9 mouse cellular contexts compared by ENCODE assay signal in the genomic region with DNA sequence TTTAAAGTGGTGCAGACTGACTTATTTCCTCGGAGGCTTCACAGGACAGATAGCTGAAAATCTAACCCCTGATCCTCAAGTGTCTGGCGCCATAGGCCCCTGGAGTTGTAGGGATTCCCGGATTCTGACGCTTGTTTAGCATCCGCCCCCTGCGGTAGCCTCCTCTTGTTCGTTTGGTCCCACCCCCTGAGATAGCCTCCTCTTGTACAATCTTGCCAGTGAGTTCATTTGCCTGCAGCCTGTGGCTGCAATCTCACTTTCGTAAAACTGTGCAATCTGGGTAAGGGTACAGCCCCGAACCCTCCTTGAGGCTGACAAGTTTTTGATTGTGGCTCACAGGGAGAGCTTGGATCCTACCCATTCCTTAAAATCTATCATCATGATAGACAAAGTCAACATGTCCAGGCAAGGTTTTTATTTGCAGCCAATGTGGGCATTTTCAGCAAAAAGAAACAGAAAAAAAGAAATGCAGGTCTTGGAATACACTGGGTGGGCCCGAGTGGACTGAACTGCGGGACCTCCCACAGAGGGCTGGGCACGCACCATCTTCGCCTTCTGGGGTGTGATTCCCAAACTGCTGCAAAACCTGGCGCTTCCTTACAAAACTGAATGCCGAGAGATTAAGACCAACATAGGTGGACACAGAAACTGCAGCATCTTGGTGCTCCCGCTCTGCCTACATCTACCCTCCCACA. TPM values are rescaled to one million over a fixed set of nuclear protein-coding genes. Genes with fewer than 3 reads are reported as not detected.
A peak's percentile ranks its signal among the peaks of the same experiment; 100 is the strongest.
DNase-seq lines count a peak whose midpoint lies in the region; ATAC-seq and TF ChIP-seq lines count a peak whose summit lies in the region.
"Had no signal": no experiment of that assay in that cellular context is flagged by ENCODE, and none has a peak within 500 bp of the region (broad histone marks: within the 10 kb centered on the region; RNA-seq: fewer than 3 reads in every experiment).

No protein-coding gene starts in this region.

- H3K27me3 ChIP-seq in intestine, postnatal 0 days (replicated peaks; ENCODE audit: control insufficient read depth, insufficient read depth, low read length) = no peaks in the 10 kb centered on the region
- no peaks in the 10 kb centered on the region for H3K27me3 ChIP-seq in neural tube, embryonic 13.5 days

- DNase-seq in layer of hippocampus, adult 2 months (ENCODE audit: low spot score in 2 of 2) = peak in 1 of 2 experiments; percentile 13
- no peak for DNase-seq in layer of hippocampus, postnatal 14 days (ENCODE audit: low spot score in 2 of 2)
- DNase-seq in frontal cortex, postnatal 36 days (ENCODE audit: low spot score in 2 of 2) = no peak
- DNase-seq in left cerebral cortex, adult 11 months (ENCODE audit: low spot score) = no peak

- H3K4me1 ChIP-seq in embryonic fibroblast, embryonic 13.5 days (ENCODE audit: control insufficient read depth, insufficient read depth, low read length) = peaks cover 3% of the 10 kb centered on the region; the same call in 1 of the 2 replicates
- peaks cover 12% of the 10 kb centered on the region for H3K4me1 ChIP-seq in intestine, postnatal 0 days (replicated peaks; ENCODE audit: control insufficient read depth, insufficient read depth, low read length)
- H3K4me1 ChIP-seq in neural tube, embryonic 13.5 days (replicated peaks) = peaks cover 50% of the 10 kb centered on the region

- H3K9ac ChIP-seq in intestine, postnatal 0 days (ENCODE audit: low read depth, low read length) = no peak overlapping the region
- H3K9ac ChIP-seq in neural tube, embryonic 13.5 days = peak overlapping the region; percentile 90

- 54% methylated on average over 16 of the region's 16 CpGs for WGBS in intestine, postnatal 0 days
- 38% methylated on average over 16 of the region's 16 CpGs for WGBS in neural tube, embryonic 13.5 days

- H3K9me3 ChIP-seq in intestine, postnatal 0 days (ENCODE audit: control insufficient read depth) = no peaks in the 10 kb centered on the region
- H3K9me3 ChIP-seq in neural tube, embryonic 13.5 days = no peaks in the 10 kb centered on the region

- peak overlapping the region; percentile 98 for H3K27ac ChIP-seq in layer of hippocampus, adult 2 months
- H3K27ac ChIP-seq in embryonic fibroblast, embryonic 13.5 days (ENCODE audit: insufficient read depth, low read length) = peak overlapping the region; percentile 88; the same call in 1 of the 2 replicates
- no peak overlapping the region for H3K27ac ChIP-seq in intestine, postnatal 0 days (ENCODE audit: low read depth, low read length)
- peak overlapping the region; percentile 99 for H3K27ac ChIP-seq in neural tube, embryonic 13.5 days (replicated peaks)

- TF ChIP-seq CTCF in layer of hippocampus, adult 2 months (conservative IDR thresholded peaks at IDR 0.05) = no peak
- no peak for TF ChIP-seq CTCF in embryonic fibroblast, embryonic 13.5 days (IDR thresholded peaks at IDR 0.05; ENCODE audit: borderline replicate concordance, insufficient read depth, low read length)
- TF ChIP-seq CTCF in intestine, postnatal 0 days (IDR thresholded peaks at IDR 0.05; ENCODE audit: low read depth) = no peak

- H3K4me2 ChIP-seq in intestine, postnatal 0 days (replicated peaks; ENCODE audit: low read depth) = peak overlapping the region; percentile 83; the same call in 1 of the 2 replicates
- H3K4me2 ChIP-seq in neural tube, embryonic 13.5 days = peak overlapping the region; percentile 92

- TF ChIP-seq POLR2A in embryonic fibroblast, embryonic 13.5 days (IDR thresholded peaks at IDR 0.05; ENCODE audit: low read depth, low read length) = no peak; the same call in 1 of the 2 replicates

- ATAC-seq in intestine, postnatal 0 days = no peak
- ATAC-seq in neural tube, embryonic 13.5 days (ENCODE audit: low read depth) = no peak
- ATAC-seq in erythroid progenitor cell, adult 5-6 weeks (replicated peaks; ENCODE audit: low FRiP score, poor library complexity, severe bottlenecking) = no peak

- no peaks in the 10 kb centered on the region for H3K36me3 ChIP-seq in intestine, postnatal 0 days (ENCODE audit: control insufficient read depth, insufficient read depth)
- H3K36me3 ChIP-seq in neural tube, embryonic 13.5 days = no peaks in the 10 kb centered on the region

- peak overlapping the region; percentile 14; the same call in 1 of the 2 replicates for H3K4me3 ChIP-seq in layer of hippocampus, adult 2 months
- H3K4me3 ChIP-seq in embryonic fibroblast, embryonic 13.5 days (ENCODE audit: insufficient read depth, low read length) = no peak overlapping the region
- H3K4me3 ChIP-seq in intestine, postnatal 0 days (ENCODE audit: low read depth, low read length) = no peak overlapping the region
- peak overlapping the region; percentile 51 for H3K4me3 ChIP-seq in neural tube, embryonic 13.5 days

RNA-seq across cellular contexts. Expression of a gene that starts 33.5 kb away (rescaled TPM):
- 1,000 to 10,000 TPM; 1,285 to 1,295 TPM for total RNA-seq in layer of hippocampus, adult 2 months (2021)
- 1,000 to 10,000 TPM; 1,835 to 1,925 TPM for total RNA-seq in layer of hippocampus, postnatal 14 days (2021)
- 5,586 and 6,404 TPM in 2 replicates for polyA plus RNA-seq in embryonic fibroblast, embryonic 13.5 days (2011; ENCODE audit: insufficient read length, low read depth, missing spikeins)
- polyA plus RNA-seq in intestine, postnatal 0 days (2015; fragmentation: Nextera tagmentation; extraction: Ambion mirVana) = 1,513 and 1,605 TPM in 2 replicates
- 3,932 and 3,979 TPM in 2 replicates for polyA plus RNA-seq in neural tube, embryonic 13.5 days (2015; fragmentation: Nextera tagmentation; extraction: Ambion mirVana)
- total RNA-seq in erythroid progenitor cell, adult 5-6 weeks (2015; ENCODE audit: low replicate concordance) = 531 and 597 TPM in 2 replicates
- total RNA-seq in erythroid progenitor cell, adult 5-6 weeks (2017; ENCODE audit: low replicate concordance) = 282 and 330 TPM in 2 replicates

RNA-seq across cellular contexts. Expression of a gene that starts 46.5 kb away (rescaled TPM):
- total RNA-seq in layer of hippocampus, adult 2 months (2021) = 1 to 10 TPM in 1 of 2 experiments, under 1 TPM in 1; 0.69 to 1.1 TPM
- total RNA-seq in layer of hippocampus, postnatal 14 days (2021) = under 1 TPM; 0.48 to 0.67 TPM
- polyA plus RNA-seq in embryonic fibroblast, embryonic 13.5 days (2011; ENCODE audit: insufficient read length, low read depth, missing spikeins) = not detected in 2 replicates
- polyA plus RNA-seq in intestine, postnatal 0 days (2015; fragmentation: Nextera tagmentation; extraction: Ambion mirVana) = 0.14 and 0.16 TPM in 2 replicates
- 1.3 and 1.5 TPM in 2 replicates for polyA plus RNA-seq in neural tube, embryonic 13.5 days (2015; fragmentation: Nextera tagmentation; extraction: Ambion mirVana)
- total RNA-seq in erythroid progenitor cell, adult 5-6 weeks (2015; ENCODE audit: low replicate concordance) = not detected in 2 replicates
- not detected in 2 replicates for total RNA-seq in erythroid progenitor cell, adult 5-6 weeks (2017; ENCODE audit: low replicate concordance)
- total RNA-seq: liver, adult 2 months had no signal
- polyA plus RNA-seq: liver, adult 2 months had no signal

Comparison
In these comparisons a context has a peak if more than half of its experiments do, and no peak if none do; other contexts are left out.
1. H3K4me3 ChIP-seq: peak in layer of hippocampus, adult 2 months (single experiment) and neural tube, embryonic 13.5 days (single experiment); none in embryonic fibroblast, embryonic 13.5 days (single experiment) and intestine, postnatal 0 days (single experiment).